Mouse (Mus musculus): Measurements from ENCODE around the gene Helz. TPM values are rescaled to one million over a fixed set of nuclear protein-coding genes. Genes with fewer than 3 reads are reported as not detected.

Helz gene
- polyA plus RNA-seq, 1 experiment from 2014 or later, result 22.0 TPM

GRCm38 (mm10) chr11:107524966-107525365 is 22.8 kb upstream of the Helz start:
- Histone ChIP-seq H3K27me3 (no peaks in the 10 kb centered on the region), H3K4me2 (replicated peaks) (no peak overlapping the region), H3K27ac (no peak overlapping the region), H3K9me3 (no peaks in the 10 kb centered on the region), H3K4me1 (no peaks in the 10 kb centered on the region), H3K9ac (no peak overlapping the region), H3K36me3 (no peaks in the 10 kb centered on the region), H3K4me3 (no peak overlapping the region)
- no peak for ATAC-seq (ENCODE audit: low FRiP score, low read depth)
- 61% methylated on average over 1 of the region's 1 CpGs for WGBS

GRCm38 (mm10) chr11:107527632-107528031 is 20.1 kb upstream of the Helz start:
- Histone ChIP-seq H3K4me2 (replicated peaks) (no peak overlapping the region), H3K9ac (no peak overlapping the region), H3K4me3 (no peak overlapping the region), H3K27ac (no peak overlapping the region), H3K27me3 (no peaks in the 10 kb centered on the region), H3K36me3 (no peaks in the 10 kb centered on the region), H3K4me1 (no peaks in the 10 kb centered on the region), H3K9me3 (no peaks in the 10 kb centered on the region)
- 53% methylated on average over 3 of the region's 3 CpGs for WGBS
- no peak for ATAC-seq (ENCODE audit: low FRiP score, low read depth)

GRCm38 (mm10) chr11:107529320-107529719 is 18.4 kb upstream of the Helz start:
- 38% methylated on average over 8 of the region's 8 CpGs for WGBS
- Histone ChIP-seq H3K4me3 (no peak overlapping the region), H3K4me1 (no peaks in the 10 kb centered on the region), H3K36me3 (no peaks in the 10 kb centered on the region), H3K27ac (no peak overlapping the region), H3K9me3 (no peaks in the 10 kb centered on the region), H3K9ac (0 out of 2 replicates have a peak overlapping the region, but pooled peaks have one; percentile 25), H3K27me3 (no peaks in the 10 kb centered on the region), H3K4me2 (replicated peaks) (no peak overlapping the region)
- ATAC-seq (ENCODE audit: low FRiP score, low read depth), result no peak

- H3K9me3 ChIP-seq, result no peaks in the 10 kb centered on the region
- no peak overlapping the region for H3K27ac ChIP-seq
- ATAC-seq (ENCODE audit: low FRiP score, low read depth), result no peak
- no peaks in the 10 kb centered on the region for H3K4me1 ChIP-seq
- H3K36me3 ChIP-seq, result no peaks in the 10 kb centered on the region
- no peak overlapping the region for H3K4me3 ChIP-seq
- H3K4me2 ChIP-seq (replicated peaks), result no peak overlapping the region
- H3K27me3 ChIP-seq, result no peaks in the 10 kb centered on the region
- 79% methylated on average over 4 of the region's 4 CpGs for WGBS
- no peak overlapping the region for H3K9ac ChIP-seq
Measured at GRCm38 (mm10) chr11:107531445-107531844, 16.3 kb upstream of the Helz start.

- no peak for ATAC-seq (ENCODE audit: low FRiP score, low read depth)
- H3K27ac ChIP-seq, result no peak overlapping the region
- WGBS, result 37% methylated on average over 5 of the region's 5 CpGs
- no peaks in the 10 kb centered on the region for H3K4me1 ChIP-seq
- no peaks in the 10 kb centered on the region for H3K27me3 ChIP-seq
- H3K9ac ChIP-seq, result no peak overlapping the region
- H3K4me3 ChIP-seq, result no peak overlapping the region
- no peaks in the 10 kb centered on the region for H3K36me3 ChIP-seq
- H3K4me2 ChIP-seq (replicated peaks), result no peak overlapping the region
- H3K9me3 ChIP-seq, result no peaks in the 10 kb centered on the region
Measured at GRCm38 (mm10) chr11:107532271-107532670, 15.5 kb upstream of the Helz start.

GRCm38 (mm10) chr11:107538994-107539393 is 8.7 kb upstream of the Helz start:
- Histone ChIP-seq H3K4me2 (replicated peaks) (no peak overlapping the region), H3K27me3 (no peaks in the 10 kb centered on the region), H3K27ac (no peak overlapping the region), H3K36me3 (no peaks in the 10 kb centered on the region), H3K4me1 (no peaks in the 10 kb centered on the region), H3K9me3 (no peaks in the 10 kb centered on the region), H3K4me3 (no peak overlapping the region), H3K9ac (no peak overlapping the region)
- no peak for ATAC-seq (ENCODE audit: low FRiP score, low read depth)
- 88% methylated on average over 4 of the region's 4 CpGs for WGBS

- no peaks in the 10 kb centered on the region for H3K27me3 ChIP-seq
Measured at GRCm38 (mm10) chr11:107540339-107540738, 7.4 kb upstream of the Helz start.

GRCm38 (mm10) chr11:107545747-107546476 is 1.8 kb upstream of the Helz start:
- H3K4me1 ChIP-seq, result peaks cover 10% of the 10 kb centered on the region; the same call in 1 of the 2 replicates
- H3K36me3 ChIP-seq, result peaks cover 14% of the 10 kb centered on the region
- H3K27ac ChIP-seq, result no peak overlapping the region
- peak overlapping the region; percentile 97; the same call in 1 of the 2 replicates for H3K4me3 ChIP-seq
- WGBS, result 26% methylated on average over 13 of the region's 13 CpGs
- peak overlapping the region; percentile 98 for H3K4me2 ChIP-seq (replicated peaks)
- peaks cover 4% of the 10 kb centered on the region; the same call in 1 of the 2 replicates for H3K27me3 ChIP-seq
- no peak overlapping the region for H3K9ac ChIP-seq
- ATAC-seq (ENCODE audit: low FRiP score, low read depth), result no peak
- H3K9me3 ChIP-seq, result no peaks in the 10 kb centered on the region

More at GRCm38 (mm10) chr11:107540339-107540738, 7.4 kb upstream of the Helz start:
- Histone ChIP-seq H3K4me1 (no peaks in the 10 kb centered on the region), H3K4me2 (replicated peaks) (no peak overlapping the region), H3K9me3 (no peaks in the 10 kb centered on the region), H3K27ac (no peak overlapping the region), H3K36me3 (no peaks in the 10 kb centered on the region), H3K9ac (no peak overlapping the region), H3K4me3 (no peak overlapping the region)
- WGBS, result 65% methylated on average over 1 of the region's 1 CpGs
- ATAC-seq (ENCODE audit: low FRiP score, low read depth), result no peak

- Histone ChIP-seq H3K4me1 (peaks cover 10% of the 10 kb centered on the region; the same call in 1 of the 2 replicates), H3K27me3 (peaks cover 4% of the 10 kb centered on the region; the same call in 1 of the 2 replicates), H3K36me3 (peaks cover 22% of the 10 kb centered on the region), H3K4me3 (peak overlapping the region; percentile 97), H3K27ac (peak overlapping the region; percentile 78; the same call in 1 of the 2 replicates), H3K4me2 (replicated peaks) (peak overlapping the region; percentile 98), H3K9ac (peak overlapping the region; percentile 93), H3K9me3 (no peaks in the 10 kb centered on the region)
- WGBS, result under 1% methylated on average over 26 of the region's 37 CpGs
- ATAC-seq (ENCODE audit: low FRiP score, low read depth), result peak; percentile 51
Measured at GRCm38 (mm10) chr11:107546667-107547301, 946 bp upstream of the Helz start.

GRCm38 (mm10) chr11:107548204-107548975 is 660 bp downstream of the Helz start:
- peaks cover 4% of the 10 kb centered on the region; the same call in 1 of the 2 replicates for H3K27me3 ChIP-seq
- H3K4me1 ChIP-seq, result peaks cover 10% of the 10 kb centered on the region; the same call in 1 of the 2 replicates
- no peaks in the 10 kb centered on the region for H3K9me3 ChIP-seq
- WGBS, result 6% methylated on average over 36 of the region's 39 CpGs
- H3K27ac ChIP-seq, result peak overlapping the region; percentile 78
- ATAC-seq (ENCODE audit: low FRiP score, low read depth), result peak; percentile 34; the same call in 1 of the 2 replicates
- H3K4me3 ChIP-seq, result peak overlapping the region; percentile 97
- H3K4me2 ChIP-seq (replicated peaks), result peak overlapping the region; percentile 98
- H3K36me3 ChIP-seq, result peaks cover 31% of the 10 kb centered on the region
- peak overlapping the region; percentile 93 for H3K9ac ChIP-seq

- H3K4me1 ChIP-seq, result no peaks in the 10 kb centered on the region
- peaks cover 55% of the 10 kb centered on the region for H3K36me3 ChIP-seq
- no peaks in the 10 kb centered on the region for H3K9me3 ChIP-seq
- no peak overlapping the region for H3K27ac ChIP-seq
- H3K4me3 ChIP-seq, result no peak overlapping the region
- no peaks in the 10 kb centered on the region for H3K27me3 ChIP-seq
- H3K9ac ChIP-seq, result no peak overlapping the region
- WGBS, result 97% methylated on average over 5 of the region's 5 CpGs
- H3K4me2 ChIP-seq (replicated peaks), result no peak overlapping the region
- no peak for ATAC-seq (ENCODE audit: low FRiP score, low read depth)
Measured at GRCm38 (mm10) chr11:107559874-107560273, 12.1 kb downstream of the Helz start.

- 86% methylated on average over 3 of the region's 3 CpGs for WGBS
- Histone ChIP-seq H3K27ac (no peak overlapping the region), H3K4me3 (no peak overlapping the region), H3K9me3 (no peaks in the 10 kb centered on the region), H3K4me1 (no peaks in the 10 kb centered on the region), H3K9ac (no peak overlapping the region), H3K36me3 (peaks cover 45% of the 10 kb centered on the region), H3K27me3 (no peaks in the 10 kb centered on the region), H3K4me2 (replicated peaks) (no peak overlapping the region)
- ATAC-seq (ENCODE audit: low FRiP score, low read depth), result no peak
Measured at GRCm38 (mm10) chr11:107567431-107567830, 19.7 kb downstream of the Helz start.

All from limb, embryonic 13.5 days (tissue).